Mouse (Mus musculus) stomach, postnatal 0 days (tissue): Measurements from ENCODE around the gene C4bp.

Source experiments
- CTCF ChIP-seq: IDR thresholded peaks from 2 replicates; pipeline ENCODE4 v1.5.1; 2016; ENCODE audit warnings: antibody characterized with exemption, low read depth, mild to moderate bottlenecking, moderate library complexity
- EP300 ChIP-seq: optimal IDR thresholded peaks from 2 replicates; pipeline ENCODE3; 2016; ENCODE audit warnings: antibody characterized with exemption

GRCm38 (mm10) chr1:130633761-130634410 is 27.5 kb downstream of the C4bp start:
- TF ChIP-seq CTCF: peak; percentile 95
- TF ChIP-seq EP300: no peak
